Mouse (Mus musculus) liver, postnatal 0 days (tissue): ENCODE measurements at regions not wholly inside any gene's neighbourhood (a gene's known extent, or its start where the extent isn't known, plus 50 kb on each side); places are given as distances from the start of the nearest gene placed in this dataset.

Experiments used
- CTCF ChIP-seq: sonication (generic); IDR thresholded peaks from 2 replicates; pipeline ENCODE4 v1.5.1; 2016; ENCODE audit warnings: antibody characterized with exemption, low read depth
- EP300 ChIP-seq: IDR thresholded peaks from 2 replicates; pipeline ENCODE4 v1.6.1; 2016; ENCODE audit warnings: antibody characterized with exemption, low read depth, mild to moderate bottlenecking

DNA sequence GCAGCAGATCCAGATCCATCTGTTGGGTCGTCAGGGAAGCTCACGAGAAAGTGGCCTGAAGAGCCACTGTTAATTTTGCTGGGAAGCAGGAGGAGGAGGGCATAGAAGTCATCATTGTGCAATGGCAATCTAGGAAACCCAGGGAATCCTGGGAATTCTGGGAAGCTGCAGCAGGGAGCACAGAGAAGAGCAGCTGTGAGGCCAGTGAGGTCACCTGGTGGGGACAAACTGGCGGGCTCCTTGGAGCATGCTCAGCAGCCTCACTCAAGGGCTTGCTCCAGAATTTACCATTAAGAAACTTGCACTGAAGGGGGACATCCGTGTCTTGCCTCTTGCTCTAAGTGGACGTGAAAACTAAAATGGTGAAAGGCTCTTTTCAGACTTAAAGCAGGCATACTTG, 105.0 kb upstream of the Tgfbr2 start:
- TF ChIP-seq CTCF: no peak
- TF ChIP-seq EP300: no peak
